Mouse (Mus musculus) G1E (cell line): Measurements from ENCODE around the gene Tnfrsf8. TPM values are rescaled to one million over a fixed set of nuclear protein-coding genes. Genes with fewer than 3 reads are reported as not detected.

Source experiments
- ATAC-seq: 2 replicates; pipeline ENCODE4 v1.8.0; 2016; ENCODE audit warnings: mild to moderate bottlenecking; ENCODE audit not compliant: insufficient number of reproducible peaks, poor library complexity, low FRiP score, severe bottlenecking; ENCODE audit errors: extremely low read depth
- DNase-seq: peaks from one replicate; pipeline ENCODE4 v3.0.0; 2012; ENCODE audit warnings: low spot score
- H3K27me3 ChIP-seq: 2 replicates; pipeline ENCODE4 v1.6.1; 2012; ENCODE audit warnings: mild to moderate bottlenecking, low read length, inconsistent platforms; ENCODE audit not compliant: insufficient read depth
- H3K36me3 ChIP-seq: replicated peaks from 2 replicates; pipeline ENCODE3; 2012; ENCODE audit warnings: mild to moderate bottlenecking, inconsistent platforms
- H3K4me1 ChIP-seq: 2 replicates; pipeline ENCODE4 v1.6.1; 2012; ENCODE audit warnings: low read depth, low read length, inconsistent platforms, mixed read lengths; ENCODE audit not compliant: insufficient read depth
- H3K4me3 ChIP-seq: 2 replicates; pipeline ENCODE4 v1.5.1; 2012; ENCODE audit warnings: low read depth, mild to moderate bottlenecking, inconsistent platforms, low read length, moderate library complexity, mixed read lengths
- H3K9me3 ChIP-seq: replicated peaks from 2 replicates; pipeline ENCODE4 v1.6.1; 2012; ENCODE audit warnings: inconsistent platforms
- CTCF ChIP-seq: IDR thresholded peaks from 2 replicates; pipeline ENCODE4 v1.5.1; 2012; ENCODE audit warnings: low read depth, low read length, inconsistent platforms, mixed read lengths
- GATA1 ChIP-seq: IDR thresholded peaks from 2 replicates; pipeline ENCODE4 v1.6.1; 2012; ENCODE audit warnings: borderline replicate concordance, low read length, inconsistent platforms, mixed read lengths
- GATA2 ChIP-seq: IDR thresholded peaks from 2 replicates; pipeline ENCODE4 v1.6.1; 2012; ENCODE audit warnings: low read depth, low read length, inconsistent platforms, borderline replicate concordance
- POLR2AphosphoS5 ChIP-seq: IDR thresholded peaks from 2 replicates; pipeline ENCODE4 v1.6.1; 2012; ENCODE audit warnings: low read depth, low read length, inconsistent platforms; ENCODE audit not compliant: insufficient replicate concordance
- TAL1 ChIP-seq: conservative IDR thresholded peaks from 2 replicates; pipeline ENCODE4 v1.6.1; 2012; ENCODE audit warnings: low read depth, low read length, inconsistent platforms, mixed read lengths
- polyA plus RNA-seq: library from polyadenylated mRNA; stranded (reverse); fragments of >175 nt; gene quantifications from 2 replicates; pipeline ENCODE4 v1.2.3, GENCODE M21; 2012
- total RNA-seq, 2 experiments: library from RNA; stranded (forward) in 1 of 2; stranded (reverse) in 1 of 2; fragments of 200-1000 nt in 1 of 2; fragments of >200 nt in 1 of 2; fragmentation: Nextera tagmentation in 1 of 2; gene quantifications; 2 replicates each; pipeline ENCODE4 v1.2.3; 2014 to 2017

The Tnfrsf8 gene
- total and polyA plus RNA-seq, 3 experiments: 0.16 TPM; not detected in 2

GRCm38 (mm10) chr4:145244676-145245075 lies 70.3 kb downstream of the Tnfrsf8 start:
- Histone ChIP-seq H3K4me1 (no peaks in the 10 kb centered on the region), H3K27me3 (no peaks in the 10 kb centered on the region), H3K9me3 (peaks cover 53% of the 10 kb centered on the region), H3K4me3 (no peak overlapping the region), H3K36me3 (no peaks in the 10 kb centered on the region)
- no peak for TF ChIP-seq CTCF
- no peak for TF ChIP-seq GATA1
- TF ChIP-seq POLR2AphosphoS5: no peak
- TF ChIP-seq GATA2: no peak
- TF ChIP-seq TAL1: no peak
- DNase-seq (no peak), ATAC-seq (no peak)

- Histone ChIP-seq H3K4me3 (no peak overlapping the region), H3K27me3 (no peaks in the 10 kb centered on the region), H3K4me1 (no peaks in the 10 kb centered on the region), H3K9me3 (peaks cover 61% of the 10 kb centered on the region), H3K36me3 (no peaks in the 10 kb centered on the region)
- DNase-seq (no peak), ATAC-seq (no peak)
- TF ChIP-seq GATA2 (no peak), TAL1 (no peak), CTCF (no peak), GATA1 (no peak), POLR2AphosphoS5 (no peak)
Observed at GRCm38 (mm10) chr4:145242719-145243350, 72.1 kb downstream of the Tnfrsf8 start.

- H3K9me3 ChIP-seq: peaks cover 54% of the 10 kb centered on the region
- no peaks in the 10 kb centered on the region for H3K36me3 ChIP-seq
- H3K4me3 ChIP-seq: no peak overlapping the region
- DNase-seq (no peak), ATAC-seq (no peak)
- no peaks in the 10 kb centered on the region for H3K27me3 ChIP-seq
- no peaks in the 10 kb centered on the region for H3K4me1 ChIP-seq
- no peak for TF ChIP-seq GATA2
- no peak for TF ChIP-seq CTCF
- no peak for TF ChIP-seq GATA1
- no peak for TF ChIP-seq POLR2AphosphoS5
- TF ChIP-seq TAL1: no peak
Observed at GRCm38 (mm10) chr4:145240723-145241231, 74.2 kb downstream of the Tnfrsf8 start.

- Histone ChIP-seq H3K4me1 (no peaks in the 10 kb centered on the region), H3K4me3 (no peak overlapping the region), H3K9me3 (peaks cover 52% of the 10 kb centered on the region), H3K27me3 (no peaks in the 10 kb centered on the region), H3K36me3 (no peaks in the 10 kb centered on the region)
- DNase-seq (no peak), ATAC-seq (no peak)
- no peak for TF ChIP-seq GATA2
- TF ChIP-seq POLR2AphosphoS5: no peak
- no peak for TF ChIP-seq CTCF
- no peak for TF ChIP-seq GATA1
- TF ChIP-seq TAL1: no peak
Observed at GRCm38 (mm10) chr4:145239049-145239830, 75.7 kb downstream of the Tnfrsf8 start.

GRCm38 (mm10) chr4:145236027-145236426 lies 78.9 kb downstream of the Tnfrsf8 start:
- no peak overlapping the region for H3K4me3 ChIP-seq
- H3K9me3 ChIP-seq: peaks cover 52% of the 10 kb centered on the region
- DNase-seq (no peak), ATAC-seq (no peak)
- H3K27me3 ChIP-seq: no peaks in the 10 kb centered on the region
- no peaks in the 10 kb centered on the region for H3K36me3 ChIP-seq
- TF ChIP-seq CTCF: no peak
- TF ChIP-seq POLR2AphosphoS5: no peak
- no peaks in the 10 kb centered on the region for H3K4me1 ChIP-seq

- ATAC-seq (no peak), DNase-seq (no peak)
- Histone ChIP-seq H3K36me3 (no peaks in the 10 kb centered on the region), H3K9me3 (peaks cover 53% of the 10 kb centered on the region), H3K4me1 (no peaks in the 10 kb centered on the region), H3K4me3 (no peak overlapping the region), H3K27me3 (no peaks in the 10 kb centered on the region)
- no peak for TF ChIP-seq CTCF
- no peak for TF ChIP-seq GATA2
- TF ChIP-seq GATA1: no peak
- no peak for TF ChIP-seq TAL1
- TF ChIP-seq POLR2AphosphoS5: no peak
Observed at GRCm38 (mm10) chr4:145233487-145234228, 81.3 kb downstream of the Tnfrsf8 start.
